Mouse (Mus musculus): ENCODE results near the gene Prune2. TPM values are rescaled to one million over a fixed set of nuclear protein-coding genes. Genes with fewer than 3 reads are reported as not detected.

Prune2 gene
- polyA plus RNA-seq, 1 experiment from 2014 or later, result 1.5 TPM

GRCm38 (mm10) chr19:17138144-17138915 lies 182.4 kb downstream of the Prune2 start:
- Histone ChIP-seq H3K4me2 (replicated peaks) (no peak overlapping the region), H3K36me3 (no peaks in the 10 kb centered on the region), H3K9ac (no peak overlapping the region), H3K27me3 (peaks cover 29% of the 10 kb centered on the region), H3K27ac (no peak overlapping the region), H3K4me1 (no peaks in the 10 kb centered on the region; the same call in 1 of the 2 replicates), H3K4me3 (no peak overlapping the region), H3K9me3 (no peaks in the 10 kb centered on the region)
- 25% methylated on average over 10 of the region's 10 CpGs for WGBS
- no peak for ATAC-seq (ENCODE audit: low FRiP score, low read depth)

GRCm38 (mm10) chr19:17140016-17140914 lies 184.3 kb downstream of the Prune2 start:
- H3K27ac ChIP-seq, result no peak overlapping the region
- H3K36me3 ChIP-seq, result no peaks in the 10 kb centered on the region
- H3K9ac ChIP-seq, result no peak overlapping the region
- peaks cover 29% of the 10 kb centered on the region for H3K27me3 ChIP-seq
- no peaks in the 10 kb centered on the region for H3K9me3 ChIP-seq
- no peak for ATAC-seq (ENCODE audit: low FRiP score, low read depth)
- 53% methylated on average over 12 of the region's 12 CpGs for WGBS
- H3K4me3 ChIP-seq, result no peak overlapping the region
- no peak overlapping the region for H3K4me2 ChIP-seq (replicated peaks)
- H3K4me1 ChIP-seq, result no peaks in the 10 kb centered on the region; the same call in 1 of the 2 replicates

- Histone ChIP-seq H3K4me2 (replicated peaks) (no peak overlapping the region), H3K9me3 (no peaks in the 10 kb centered on the region), H3K4me3 (no peak overlapping the region), H3K4me1 (no peaks in the 10 kb centered on the region), H3K9ac (no peak overlapping the region), H3K27ac (no peak overlapping the region), H3K27me3 (peaks cover 11% of the 10 kb centered on the region; the same call in 1 of the 2 replicates), H3K36me3 (no peaks in the 10 kb centered on the region)
- 94% methylated on average over 2 of the region's 2 CpGs for WGBS
- no peak for ATAC-seq (ENCODE audit: low FRiP score, low read depth)
Observed at GRCm38 (mm10) chr19:17143245-17143644, 187.3 kb downstream of the Prune2 start.

- no peaks in the 10 kb centered on the region for H3K36me3 ChIP-seq
- WGBS, result 77% methylated on average over 6 of the region's 6 CpGs
Observed at GRCm38 (mm10) chr19:17144205-17144604, 188.3 kb downstream of the Prune2 start.

GRCm38 (mm10) chr19:17150064-17150463 lies 194.1 kb downstream of the Prune2 start:
- H3K9me3 ChIP-seq, result no peaks in the 10 kb centered on the region
- H3K4me2 ChIP-seq (replicated peaks), result no peak overlapping the region
- no peak for ATAC-seq (ENCODE audit: low FRiP score, low read depth)
- no peak overlapping the region for H3K4me3 ChIP-seq
- H3K9ac ChIP-seq, result no peak overlapping the region
- 92% methylated on average over 7 of the region's 7 CpGs for WGBS
- 0 out of 2 replicates have a peak, but pooled peaks cover 3% of the 10 kb centered on the region for H3K4me1 ChIP-seq
- H3K36me3 ChIP-seq, result no peaks in the 10 kb centered on the region
- H3K27ac ChIP-seq, result no peak overlapping the region
- H3K27me3 ChIP-seq, result no peaks in the 10 kb centered on the region

More at GRCm38 (mm10) chr19:17144205-17144604, 188.3 kb downstream of the Prune2 start:
- Histone ChIP-seq H3K4me2 (replicated peaks) (no peak overlapping the region), H3K9me3 (no peaks in the 10 kb centered on the region), H3K27me3 (0 out of 2 replicates have a peak, but pooled peaks cover 5% of the 10 kb centered on the region), H3K9ac (no peak overlapping the region), H3K4me1 (no peaks in the 10 kb centered on the region), H3K27ac (no peak overlapping the region), H3K4me3 (no peak overlapping the region)
- ATAC-seq (ENCODE audit: low FRiP score, low read depth), result no peak

GRCm38 (mm10) chr19:17151781-17152180 lies 195.9 kb downstream of the Prune2 start:
- H3K9ac ChIP-seq, result no peak overlapping the region
- no peaks in the 10 kb centered on the region for H3K27me3 ChIP-seq
- H3K9me3 ChIP-seq, result no peaks in the 10 kb centered on the region
- no peak overlapping the region for H3K4me3 ChIP-seq
- H3K36me3 ChIP-seq, result no peaks in the 10 kb centered on the region
- whole genome bisulfite sequencing, result 74% methylated on average over 6 of the region's 6 CpGs
- H3K27ac ChIP-seq, result no peak overlapping the region
- H3K4me1 ChIP-seq, result 0 out of 2 replicates have a peak, but pooled peaks cover 3% of the 10 kb centered on the region
- ATAC-seq (ENCODE audit: low FRiP score, low read depth), result no peak
- H3K4me2 ChIP-seq (replicated peaks), result no peak overlapping the region

- Histone ChIP-seq H3K4me2 (replicated peaks) (no peak overlapping the region), H3K4me1 (0 out of 2 replicates have a peak, but pooled peaks cover 3% of the 10 kb centered on the region), H3K36me3 (no peaks in the 10 kb centered on the region), H3K4me3 (no peak overlapping the region), H3K9ac (no peak overlapping the region), H3K9me3 (no peaks in the 10 kb centered on the region), H3K27ac (no peak overlapping the region), H3K27me3 (no peaks in the 10 kb centered on the region)
- ATAC-seq (ENCODE audit: low FRiP score, low read depth), result no peak
- 81% methylated on average over 7 of the region's 7 CpGs for WGBS
Observed at GRCm38 (mm10) chr19:17152461-17152860, 196.5 kb downstream of the Prune2 start.

- Histone ChIP-seq H3K4me2 (replicated peaks) (no peak overlapping the region), H3K4me3 (no peak overlapping the region), H3K27ac (no peak overlapping the region), H3K9me3 (no peaks in the 10 kb centered on the region), H3K9ac (no peak overlapping the region), H3K4me1 (0 out of 2 replicates have a peak, but pooled peaks cover 3% of the 10 kb centered on the region), H3K27me3 (no peaks in the 10 kb centered on the region), H3K36me3 (no peaks in the 10 kb centered on the region)
- ATAC-seq (ENCODE audit: low FRiP score, low read depth), result no peak
- WGBS, result 88% methylated on average over 11 of the region's 11 CpGs
Observed at GRCm38 (mm10) chr19:17153911-17154639, 198.2 kb downstream of the Prune2 start.

GRCm38 (mm10) chr19:17155216-17155615 lies 199.3 kb downstream of the Prune2 start:
- Histone ChIP-seq H3K9me3 (no peaks in the 10 kb centered on the region), H3K27ac (no peak overlapping the region), H3K36me3 (no peaks in the 10 kb centered on the region), H3K4me3 (no peak overlapping the region), H3K9ac (no peak overlapping the region), H3K4me2 (replicated peaks) (no peak overlapping the region), H3K4me1 (0 out of 2 replicates have a peak, but pooled peaks cover 3% of the 10 kb centered on the region), H3K27me3 (no peaks in the 10 kb centered on the region)
- no peak for ATAC-seq (ENCODE audit: low FRiP score, low read depth)
- WGBS, result 93% methylated on average over 2 of the region's 2 CpGs

GRCm38 (mm10) chr19:17159676-17160075 lies 203.8 kb downstream of the Prune2 start:
- Histone ChIP-seq H3K4me2 (replicated peaks) (no peak overlapping the region), H3K9me3 (no peaks in the 10 kb centered on the region), H3K36me3 (no peaks in the 10 kb centered on the region), H3K9ac (no peak overlapping the region), H3K27ac (no peak overlapping the region), H3K4me1 (peaks cover 5% of the 10 kb centered on the region), H3K4me3 (no peak overlapping the region), H3K27me3 (no peaks in the 10 kb centered on the region)
- 62% methylated on average over 2 of the region's 2 CpGs for WGBS
- ATAC-seq (ENCODE audit: low FRiP score, low read depth), result no peak

GRCm38 (mm10) chr19:17160231-17160630 lies 204.3 kb downstream of the Prune2 start:
- Histone ChIP-seq H3K9me3 (no peaks in the 10 kb centered on the region), H3K4me1 (peaks cover 5% of the 10 kb centered on the region), H3K4me2 (replicated peaks) (no peak overlapping the region), H3K36me3 (no peaks in the 10 kb centered on the region), H3K27me3 (no peaks in the 10 kb centered on the region), H3K27ac (no peak overlapping the region), H3K4me3 (no peak overlapping the region), H3K9ac (no peak overlapping the region)
- 67% methylated on average over 2 of the region's 2 CpGs for WGBS
- no peak for ATAC-seq (ENCODE audit: low FRiP score, low read depth)
